Mouse (Mus musculus): Measurements from ENCODE around the gene Kif27. TPM values are rescaled to one million over a fixed set of nuclear protein-coding genes. Genes with fewer than 3 reads are reported as not detected.

Gene Kif27
- total RNA-seq, 2 experiments from 2014 or later: 2.0 to 3.6 TPM

Small RNA genes within 50 kb of the gene (microRNA-seq; reads per million reads assigned to microRNA genes)
- not detected for gene Mir6369
- 44.8 reads per million, percentile 49 among the genes with 10 or more reads in this experiment for gene Mir7-1

Other genes starting within 250 kb of the Kif27 start
- gene Klhl3, start 245.5 kb downstream of the Kif27 start, total RNA-seq (2021): 10 to 100 TPM; 24.2 to 24.3 TPM
- 100 to 1,000 TPM; 146 to 151 TPM for gene Hnrnpa0, start 230.6 kb downstream of the Kif27 start, total RNA-seq (2021)
- 10 to 100 TPM; 22.3 to 25.1 TPM for gene Idnk, start 201.5 kb downstream of the Kif27 start, total RNA-seq (2021)
- 100 to 1,000 TPM; 128 to 135 TPM for gene Ubqln1, start 143.5 kb downstream of the Kif27 start, total RNA-seq (2021)
- gene Gkap1, start 83.4 kb downstream of the Kif27 start, total RNA-seq (2021): 10 to 100 TPM; 17.9 to 22.6 TPM
- gene 2210016F16Rik, start 26.1 kb upstream of the Kif27 start, total RNA-seq (2021): 1 to 10 TPM; 4.7 to 5.6 TPM
- 10 to 100 TPM; 14.5 to 14.7 TPM for gene Rmi1, start 43.1 kb upstream of the Kif27 start, total RNA-seq (2021)
- 100 to 1,000 TPM; 729 to 758 TPM for gene Hnrnpk, start 44.2 kb upstream of the Kif27 start, total RNA-seq (2021)